Mouse (Mus musculus) lung, postnatal 36 days (tissue): ENCODE data around the gene Ptpn18.
"Not testable (repeated sequence)": the region's sequence is repeated elsewhere in the genome, so short reads cannot be mapped to it uniquely, and the experiment has no call there.

Source experiments
- DNase-seq: peaks from one replicate; pipeline ENCODE4 v3.0.0; 2022; ENCODE audit warnings: mixed read lengths

Gene Ptpn18

GRCm38 (mm10) chr1:34517797-34518196 is 58.2 kb downstream of the Ptpn18 start:
- DNase-seq: not testable (repeated sequence)

GRCm38 (mm10) chr1:34518259-34518658 is 58.7 kb downstream of the Ptpn18 start:
- no peak for DNase-seq

- no peak for DNase-seq
These were observed 62.8 kb downstream of the Ptpn18 start for GRCm38 (mm10) chr1:34522205-34522849.

DNA sequence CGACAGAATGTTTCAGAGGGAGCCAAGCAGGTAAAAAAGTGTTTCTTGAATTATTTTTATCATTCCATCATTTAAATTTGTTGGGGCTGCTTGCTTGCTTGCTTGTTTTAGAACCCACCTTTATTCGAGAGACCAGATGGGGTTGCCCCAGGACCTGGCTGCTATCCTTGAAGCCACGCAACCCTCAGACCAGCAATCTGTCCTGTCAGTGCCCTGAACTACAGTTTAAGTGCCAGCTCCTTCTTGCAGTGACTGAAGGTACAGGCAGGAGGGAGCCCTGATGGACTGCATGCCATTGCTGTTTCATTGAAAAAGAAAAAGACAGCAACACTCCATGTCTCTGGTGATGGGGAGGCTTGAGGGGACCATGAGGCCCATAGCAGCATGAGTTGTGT is 63.3 kb downstream of the Ptpn18 start:
- DNase-seq: no peak

DNA sequence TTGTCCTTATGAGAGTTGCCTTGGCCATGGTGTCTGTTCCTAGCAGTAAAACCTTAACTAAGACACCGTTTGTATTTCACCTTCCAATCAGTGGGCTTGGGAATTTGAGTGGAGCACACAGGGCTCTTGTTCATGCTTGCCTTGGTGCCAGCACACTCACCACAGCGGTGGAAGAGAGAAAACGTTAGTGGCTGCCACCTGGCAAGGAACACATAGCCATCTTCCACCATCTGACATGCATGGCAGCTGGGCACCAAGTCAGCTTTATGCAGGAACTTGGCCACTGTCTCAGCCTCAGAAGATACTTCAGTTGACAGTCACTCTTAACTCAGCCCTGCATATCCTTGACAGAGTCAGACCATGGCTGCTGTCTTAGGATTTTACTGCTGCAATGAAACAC is 64.1 kb downstream of the Ptpn18 start:
- DNase-seq: no peak
